Mouse (Mus musculus) lung, postnatal 0 days (tissue): ENCODE results near the gene Myo5a. TPM values are rescaled to one million over a fixed set of nuclear protein-coding genes. Genes with fewer than 3 reads are reported as not detected.

Experiments
- ATAC-seq: fragments of 200-750 bp; cut with Nextera tagmentation; 2 replicates; pipeline ENCODE4 v1.8.0; 2017; ENCODE audit warnings: moderate library complexity
- DNase-seq: peaks from one replicate; pipeline ENCODE4 v3.0.0-alpha.2; 2016; ENCODE audit warnings: low spot score
- H3K27ac ChIP-seq: fragments of 300-500 bp; sonication (generic); 2 replicates; pipeline ENCODE4 v1.5.1; 2014; ENCODE audit warnings: antibody characterized with exemption, mild to moderate bottlenecking, low read length, mixed read lengths
- H3K27me3 ChIP-seq: fragments of 300-500 bp; sonication (generic); replicated peaks from 2 replicates; pipeline ENCODE4 v1.6.1; 2014; ENCODE audit warnings: low read length, mixed read lengths; ENCODE audit not compliant: insufficient read depth
- H3K36me3 ChIP-seq: fragments of 300-500 bp; sonication (generic); 2 replicates; pipeline ENCODE4 v1.6.1; 2014; ENCODE audit warnings: low read length, mixed read lengths; ENCODE audit not compliant: insufficient read depth
- H3K4me1 ChIP-seq: fragments of 300-500 bp; sonication (generic); 2 replicates; pipeline ENCODE4 v1.6.1; 2014; ENCODE audit warnings: antibody characterized with exemption, low read depth, low read length, mixed read lengths; ENCODE audit not compliant: insufficient read depth
- H3K4me2 ChIP-seq: fragments of 300-500 bp; sonication (generic); replicated peaks from 2 replicates; pipeline ENCODE4 v1.6.1; 2014; ENCODE audit warnings: low read depth, mild to moderate bottlenecking, low read length, moderate library complexity, mixed read lengths
- H3K4me3 ChIP-seq: fragments of 300-500 bp; sonication (generic); 2 replicates; pipeline ENCODE4 v1.5.1; 2014; ENCODE audit warnings: low read depth, low read length
- H3K9ac ChIP-seq: fragments of 300-500 bp; sonication (generic); replicated peaks from 2 replicates; pipeline ENCODE4 v1.6.1; 2014; ENCODE audit warnings: low read depth, mild to moderate bottlenecking
- H3K9me3 ChIP-seq: fragments of 300-500 bp; sonication (generic); 2 replicates; pipeline ENCODE4 v1.6.1; 2016; ENCODE audit warnings: low read length, mixed read lengths
- CTCF ChIP-seq: IDR thresholded peaks from 2 replicates; pipeline ENCODE4 v1.5.1; 2016; ENCODE audit warnings: antibody characterized with exemption, mild to moderate bottlenecking
- EP300 ChIP-seq: IDR thresholded peaks from 2 replicates; pipeline ENCODE4 v1.6.1; 2016; ENCODE audit warnings: antibody characterized with exemption, mild to moderate bottlenecking, control low read depth
- WGBS: fragments of 180-500 bp; shearing (Covaris S2); extraction: QIAGEN DNeasy Blood & Tissue Kit; methylation state at CpG from one replicate; pipeline ENCODE4 v1.1.7; 2014; 5-methylcytosine and 5-hydroxymethylcytosine counted together
- polyA plus RNA-seq: library from polyadenylated mRNA; unstranded; fragments of >200 nt; fragmentation: Nextera tagmentation; extraction: Ambion mirVana; gene quantifications from 2 replicates; pipeline ENCODE4 v1.2.1, GENCODE M21; 2015

Myo5a gene
- polyA plus RNA-seq, 1 experiment from 2014 or later = 3.6 TPM

DNA sequence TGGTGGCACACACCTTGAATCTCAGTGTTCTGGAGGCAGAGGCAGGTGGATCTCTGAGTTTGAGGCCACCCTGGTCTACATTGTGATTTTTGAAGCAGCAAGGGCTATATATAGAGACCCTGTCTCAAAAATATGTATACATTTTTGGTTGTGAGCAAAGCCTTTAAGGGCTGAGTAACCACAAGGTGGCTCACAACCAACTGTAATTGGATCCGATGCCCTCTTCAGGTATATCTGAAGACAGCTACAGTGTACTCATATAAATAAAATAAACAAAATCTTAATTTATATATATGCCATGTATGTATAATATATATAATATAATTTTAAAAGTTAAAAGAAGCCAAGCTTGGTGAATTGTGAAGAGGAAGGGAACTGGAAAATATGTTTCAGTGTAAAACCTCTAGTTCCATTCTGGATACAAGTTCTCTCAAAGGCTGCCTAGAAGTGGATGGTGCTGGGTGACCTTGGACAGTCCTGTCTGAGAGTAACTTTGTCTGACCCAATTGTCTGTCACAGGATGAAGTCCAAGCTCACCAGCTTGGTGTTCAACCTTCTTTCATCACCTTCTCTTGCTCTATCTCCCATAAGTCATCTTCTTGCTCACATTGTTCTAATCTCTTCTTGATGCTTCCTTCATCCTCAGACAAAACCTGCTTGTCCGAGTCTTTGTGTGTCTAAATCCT is 28.8 kb upstream of the Myo5a start:
- Histone ChIP-seq H3K4me2 (no peak overlapping the region), H3K27ac (no peak overlapping the region), H3K9ac (no peak overlapping the region), H3K27me3 (no peaks in the 10 kb centered on the region), H3K4me3 (no peak overlapping the region), H3K4me1 (no peaks in the 10 kb centered on the region), H3K36me3 (no peaks in the 10 kb centered on the region; the same call in 1 of the 2 replicates), H3K9me3 (no peaks in the 10 kb centered on the region)
- ATAC-seq (no peak), DNase-seq (no peak)
- WGBS = 66% methylated on average over 2 of the region's 2 CpGs
- no peak for TF ChIP-seq CTCF
- no peak for TF ChIP-seq EP300

- 94% methylated on average over 2 of the region's 2 CpGs for WGBS
- Histone ChIP-seq H3K4me1 (no peaks in the 10 kb centered on the region), H3K27me3 (no peaks in the 10 kb centered on the region)
Measured at GRCm38 (mm10) chr9:75043191-75043590, 27.6 kb upstream of the Myo5a start.

DNA sequence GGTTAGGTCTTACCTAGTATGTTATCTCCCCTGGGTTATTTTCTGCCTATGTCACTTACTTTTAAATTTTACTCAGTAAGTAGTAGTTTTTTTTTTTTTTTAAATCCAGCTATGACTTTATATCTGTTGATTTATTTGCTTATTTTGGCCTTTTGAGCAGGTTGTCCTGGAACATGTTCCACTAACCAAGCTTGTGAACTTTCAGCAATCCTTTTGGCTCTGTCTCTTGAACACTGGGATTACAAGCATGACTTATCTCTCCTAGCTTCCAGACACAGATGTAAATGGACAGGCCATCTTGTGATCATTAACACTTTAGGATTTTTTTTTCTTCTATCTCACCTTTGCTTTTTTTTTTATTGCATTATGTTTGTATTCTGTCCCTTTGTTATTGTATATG is 23.7 kb upstream of the Myo5a start:
- Histone ChIP-seq H3K9ac (no peak overlapping the region), H3K36me3 (no peaks in the 10 kb centered on the region; the same call in 1 of the 2 replicates), H3K4me2 (no peak overlapping the region), H3K9me3 (no peaks in the 10 kb centered on the region), H3K27me3 (no peaks in the 10 kb centered on the region), H3K4me1 (no peaks in the 10 kb centered on the region; the same call in 1 of the 2 replicates), H3K4me3 (no peak overlapping the region), H3K27ac (no peak overlapping the region)
- DNase-seq = no peak
- no peak for TF ChIP-seq EP300
- no peak for TF ChIP-seq CTCF
- ATAC-seq = no peak

More at GRCm38 (mm10) chr9:75043191-75043590, 27.6 kb upstream of the Myo5a start:
- H3K9me3 ChIP-seq = no peaks in the 10 kb centered on the region
- TF ChIP-seq EP300 = no peak
- TF ChIP-seq CTCF = no peak
- no peak overlapping the region for H3K4me3 ChIP-seq
- no peaks in the 10 kb centered on the region; the same call in 1 of the 2 replicates for H3K36me3 ChIP-seq
- H3K4me2 ChIP-seq = no peak overlapping the region
- H3K9ac ChIP-seq = no peak overlapping the region
- DNase-seq (no peak), ATAC-seq (no peak)
- H3K27ac ChIP-seq = no peak overlapping the region

DNA sequence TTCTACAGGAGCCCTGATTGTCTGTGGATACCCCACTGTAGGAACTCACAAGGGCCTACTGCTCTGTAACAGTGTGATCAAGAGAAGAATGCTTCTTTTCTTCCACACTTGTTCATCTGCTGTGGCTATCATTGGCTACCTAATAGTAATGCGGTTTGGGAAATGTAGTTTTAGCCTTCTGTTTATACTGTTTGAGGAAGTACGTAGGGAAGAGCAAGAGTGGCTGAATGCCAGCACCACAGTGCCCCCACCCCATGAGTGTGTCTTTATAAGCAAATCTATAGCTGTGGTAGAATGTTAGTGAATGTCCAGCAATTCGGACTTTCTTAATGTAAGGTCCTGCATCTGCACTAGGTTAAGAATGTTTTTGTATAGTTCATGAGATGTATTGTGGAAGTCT is 21.7 kb upstream of the Myo5a start:
- Histone ChIP-seq H3K27me3 (no peaks in the 10 kb centered on the region), H3K4me2 (no peak overlapping the region), H3K9me3 (no peaks in the 10 kb centered on the region), H3K36me3 (no peaks in the 10 kb centered on the region), H3K4me1 (no peaks in the 10 kb centered on the region; the same call in 1 of the 2 replicates), H3K27ac (no peak overlapping the region), H3K9ac (no peak overlapping the region), H3K4me3 (no peak overlapping the region)
- 48% methylated on average over 3 of the region's 3 CpGs for WGBS
- ATAC-seq (no peak), DNase-seq (peak; percentile 41)
- TF ChIP-seq EP300 (no peak), CTCF (no peak)

DNA sequence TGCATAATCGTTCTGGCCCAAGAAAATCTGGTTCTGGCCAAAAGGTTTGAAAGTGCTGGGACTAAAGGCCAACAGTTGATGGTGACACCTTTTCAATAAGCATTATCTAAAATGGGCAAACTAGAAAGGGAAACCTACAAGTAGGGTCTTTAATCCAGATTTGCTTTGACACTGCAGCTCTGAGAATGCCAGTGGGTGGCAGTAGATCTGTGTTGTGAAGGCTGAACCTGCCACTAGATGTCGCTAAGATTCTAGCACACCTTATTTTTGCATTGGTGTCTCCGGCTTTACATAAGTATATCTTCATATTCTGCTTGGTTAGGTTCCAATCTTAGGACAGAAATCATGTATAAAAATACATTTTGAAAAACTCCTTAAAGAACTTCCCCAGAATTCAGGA is 20.8 kb upstream of the Myo5a start:
- H3K4me2 ChIP-seq = no peak overlapping the region
- H3K4me3 ChIP-seq = no peak overlapping the region
- H3K27me3 ChIP-seq = no peaks in the 10 kb centered on the region
- no peaks in the 10 kb centered on the region for H3K9me3 ChIP-seq
- no peak overlapping the region for H3K9ac ChIP-seq
- no peaks in the 10 kb centered on the region for H3K36me3 ChIP-seq
- TF ChIP-seq CTCF = peak; percentile 99
- TF ChIP-seq EP300 = no peak
- 24% methylated on average over 3 of the region's 3 CpGs for WGBS
- DNase-seq = peak; percentile 88
- peak; percentile 26; the same call in 1 of the 2 replicates for ATAC-seq
- no peaks in the 10 kb centered on the region; the same call in 1 of the 2 replicates for H3K4me1 ChIP-seq
- no peak overlapping the region for H3K27ac ChIP-seq

GRCm38 (mm10) chr9:75051841-75052240 is 19.0 kb upstream of the Myo5a start:
- DNase-seq (no peak), ATAC-seq (no peak)
- 85% methylated on average over 4 of the region's 4 CpGs for WGBS
- Histone ChIP-seq H3K4me2 (no peak overlapping the region), H3K9ac (no peak overlapping the region), H3K27me3 (no peaks in the 10 kb centered on the region), H3K9me3 (no peaks in the 10 kb centered on the region), H3K36me3 (no peaks in the 10 kb centered on the region), H3K4me1 (no peaks in the 10 kb centered on the region; the same call in 1 of the 2 replicates), H3K4me3 (no peak overlapping the region), H3K27ac (no peak overlapping the region)
- TF ChIP-seq EP300 (no peak), CTCF (no peak)
